Mouse (Mus musculus) lung, postnatal 0 days (tissue): ENCODE results near the gene Mthfd1l. TPM values are rescaled to one million over a fixed set of nuclear protein-coding genes. Genes with fewer than 3 reads are reported as not detected.
A peak's percentile ranks its signal among the peaks of the same experiment; 100 is the strongest.

ENCODE experiments used
- ATAC-seq: fragments of 200-750 bp; cut with Nextera tagmentation; 2 replicates; pipeline ENCODE4 v1.8.0; 2017; ENCODE audit warnings: moderate library complexity
- DNase-seq: peaks from one replicate; pipeline ENCODE4 v3.0.0-alpha.2; 2016; ENCODE audit warnings: low spot score
- H3K27ac ChIP-seq: fragments of 300-500 bp; sonication (generic); 2 replicates; pipeline ENCODE4 v1.5.1; 2014; ENCODE audit warnings: antibody characterized with exemption, mild to moderate bottlenecking, low read length, mixed read lengths
- H3K27me3 ChIP-seq: fragments of 300-500 bp; sonication (generic); replicated peaks from 2 replicates; pipeline ENCODE4 v1.6.1; 2014; ENCODE audit warnings: low read length, mixed read lengths; ENCODE audit not compliant: insufficient read depth
- H3K36me3 ChIP-seq: fragments of 300-500 bp; sonication (generic); 2 replicates; pipeline ENCODE4 v1.6.1; 2014; ENCODE audit warnings: low read length, mixed read lengths; ENCODE audit not compliant: insufficient read depth
- H3K4me1 ChIP-seq: fragments of 300-500 bp; sonication (generic); 2 replicates; pipeline ENCODE4 v1.6.1; 2014; ENCODE audit warnings: antibody characterized with exemption, low read depth, low read length, mixed read lengths; ENCODE audit not compliant: insufficient read depth
- H3K4me2 ChIP-seq: fragments of 300-500 bp; sonication (generic); replicated peaks from 2 replicates; pipeline ENCODE4 v1.6.1; 2014; ENCODE audit warnings: low read depth, mild to moderate bottlenecking, low read length, moderate library complexity, mixed read lengths
- H3K4me3 ChIP-seq: fragments of 300-500 bp; sonication (generic); 2 replicates; pipeline ENCODE4 v1.5.1; 2014; ENCODE audit warnings: low read depth, low read length
- H3K9ac ChIP-seq: fragments of 300-500 bp; sonication (generic); replicated peaks from 2 replicates; pipeline ENCODE4 v1.6.1; 2014; ENCODE audit warnings: low read depth, mild to moderate bottlenecking
- H3K9me3 ChIP-seq: fragments of 300-500 bp; sonication (generic); 2 replicates; pipeline ENCODE4 v1.6.1; 2016; ENCODE audit warnings: low read length, mixed read lengths
- CTCF ChIP-seq: IDR thresholded peaks from 2 replicates; pipeline ENCODE4 v1.5.1; 2016; ENCODE audit warnings: antibody characterized with exemption, mild to moderate bottlenecking
- EP300 ChIP-seq: IDR thresholded peaks from 2 replicates; pipeline ENCODE4 v1.6.1; 2016; ENCODE audit warnings: antibody characterized with exemption, mild to moderate bottlenecking, control low read depth
- WGBS: fragments of 180-500 bp; shearing (Covaris S2); extraction: QIAGEN DNeasy Blood & Tissue Kit; methylation state at CpG from one replicate; pipeline ENCODE4 v1.1.7; 2014; 5-methylcytosine and 5-hydroxymethylcytosine counted together
- polyA plus RNA-seq: library from polyadenylated mRNA; unstranded; fragments of >200 nt; fragmentation: Nextera tagmentation; extraction: Ambion mirVana; gene quantifications from 2 replicates; pipeline ENCODE4 v1.2.1, GENCODE M21; 2015

Mthfd1l gene
- polyA plus RNA-seq, 1 experiment from 2014 or later = 3.7 TPM

- peak overlapping the region; percentile 55 for H3K27ac ChIP-seq
- H3K4me1 ChIP-seq = peaks cover 35% of the 10 kb centered on the region
- no peak overlapping the region for H3K9ac ChIP-seq
Measured at GRCm38 (mm10) chr10:4108462-4108861, 135.5 kb downstream of the Mthfd1l start.

DNA sequence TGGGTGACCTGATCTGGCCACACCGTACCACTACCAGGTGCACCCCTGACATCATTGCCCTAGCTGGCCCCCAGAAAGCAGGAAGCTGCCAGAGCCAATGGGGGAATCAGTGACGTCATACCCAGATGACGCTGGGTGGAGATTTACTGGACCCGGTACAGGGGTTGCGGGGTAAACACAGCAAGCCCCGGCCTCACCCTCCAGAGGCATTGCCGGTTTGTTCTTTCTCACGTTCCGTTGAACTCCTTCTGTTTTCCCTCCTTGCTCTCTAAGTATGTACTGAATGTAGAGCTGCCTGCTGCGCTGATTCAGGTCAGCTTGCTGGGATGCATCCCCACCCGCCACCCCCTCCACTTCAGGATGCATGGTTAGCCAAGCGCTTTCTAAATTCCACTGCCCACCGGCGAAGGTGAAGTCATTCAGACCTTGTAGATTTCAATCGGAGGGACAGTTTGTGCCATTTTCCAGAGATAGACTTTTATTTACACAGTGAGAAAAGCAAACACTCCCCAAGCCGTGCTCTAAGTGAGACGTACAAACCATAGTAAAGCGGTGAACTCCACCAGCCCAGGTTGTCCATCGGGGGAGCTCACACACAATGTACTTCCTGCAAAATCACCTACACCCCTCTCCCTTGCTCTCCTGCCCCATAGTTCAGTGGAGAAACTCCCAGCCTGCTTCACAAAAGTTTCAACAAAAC, 138.3 kb downstream of the Mthfd1l start:
- Histone ChIP-seq H3K4me1 (peaks cover 29% of the 10 kb centered on the region), H3K36me3 (no peaks in the 10 kb centered on the region), H3K4me3 (no peak overlapping the region), H3K27ac (peak overlapping the region; percentile 79), H3K4me2 (peak overlapping the region; percentile 14; the same call in 1 of the 2 replicates), H3K27me3 (no peaks in the 10 kb centered on the region), H3K9ac (0 out of 2 replicates have a peak overlapping the region, but pooled peaks have one; percentile 3), H3K9me3 (no peaks in the 10 kb centered on the region)
- ATAC-seq (peak; percentile 62), DNase-seq (peak; percentile 70)
- peak; percentile 95 for TF ChIP-seq EP300
- TF ChIP-seq CTCF = peak; percentile 28
- 31% methylated on average over 19 of the region's 19 CpGs for WGBS

More at GRCm38 (mm10) chr10:4108462-4108861, 135.5 kb downstream of the Mthfd1l start:
- no peaks in the 10 kb centered on the region for H3K27me3 ChIP-seq
- 79% methylated on average over 9 of the region's 9 CpGs for WGBS
- DNase-seq (no peak), ATAC-seq (no peak)
- H3K4me3 ChIP-seq = no peak overlapping the region
- H3K36me3 ChIP-seq = no peaks in the 10 kb centered on the region
- H3K4me2 ChIP-seq = no peak overlapping the region
- no peaks in the 10 kb centered on the region for H3K9me3 ChIP-seq
- TF ChIP-seq EP300 = no peak
- no peak for TF ChIP-seq CTCF

- no peak overlapping the region for H3K4me3 ChIP-seq
- no peak for TF ChIP-seq CTCF
- TF ChIP-seq EP300 = no peak
- no peaks in the 10 kb centered on the region for H3K9me3 ChIP-seq
- DNase-seq (peak; percentile 55), ATAC-seq (peak; percentile 28)
- H3K27me3 ChIP-seq = no peaks in the 10 kb centered on the region
- peaks cover 23% of the 10 kb centered on the region for H3K4me1 ChIP-seq
- 0 out of 2 replicates have a peak overlapping the region, but pooled peaks have one; percentile 3 for H3K9ac ChIP-seq
- WGBS = 47% methylated on average over 8 of the region's 8 CpGs
- no peaks in the 10 kb centered on the region for H3K36me3 ChIP-seq
- peak overlapping the region; percentile 79 for H3K27ac ChIP-seq
- no peak overlapping the region for H3K4me2 ChIP-seq
Measured at GRCm38 (mm10) chr10:4111795-4112139, 138.8 kb downstream of the Mthfd1l start.

- Histone ChIP-seq H3K9me3 (no peaks in the 10 kb centered on the region), H3K27ac (peak overlapping the region; percentile 79), H3K4me3 (no peak overlapping the region), H3K36me3 (no peaks in the 10 kb centered on the region), H3K4me1 (peaks cover 19% of the 10 kb centered on the region; the same call in 1 of the 2 replicates), H3K27me3 (no peaks in the 10 kb centered on the region), H3K4me2 (no peak overlapping the region), H3K9ac (no peak overlapping the region)
- ATAC-seq = no peak
- no peak for TF ChIP-seq CTCF
- TF ChIP-seq EP300 = peak; percentile 75; the same call in 1 of the 2 replicates
- 32% methylated on average over 17 of the region's 17 CpGs for WGBS
- DNase-seq = peak; percentile 66
Measured at GRCm38 (mm10) chr10:4112611-4113327, 139.9 kb downstream of the Mthfd1l start.

DNA sequence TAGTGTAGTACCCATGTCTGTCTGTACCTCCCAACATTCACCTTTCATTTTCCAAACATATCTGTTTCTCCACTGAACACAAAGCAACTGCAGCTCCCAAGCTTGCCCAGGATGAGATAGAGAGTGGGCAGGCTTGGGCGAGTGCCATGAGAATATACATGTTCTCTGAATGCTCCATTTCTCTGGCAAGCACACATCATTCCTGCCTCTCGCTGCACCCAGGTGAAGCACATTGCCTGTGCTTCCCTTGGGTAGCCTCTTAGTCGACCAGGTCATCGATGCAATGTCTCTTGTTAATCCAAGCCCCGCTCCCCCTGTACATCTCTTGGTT, 140.4 kb downstream of the Mthfd1l start:
- DNase-seq (no peak), ATAC-seq (no peak)
- Histone ChIP-seq H3K9me3 (no peaks in the 10 kb centered on the region), H3K27me3 (no peaks in the 10 kb centered on the region), H3K36me3 (no peaks in the 10 kb centered on the region), H3K4me3 (no peak overlapping the region), H3K9ac (no peak overlapping the region), H3K4me2 (no peak overlapping the region), H3K27ac (peak overlapping the region; percentile 57; the same call in 1 of the 2 replicates), H3K4me1 (peaks cover 19% of the 10 kb centered on the region; the same call in 1 of the 2 replicates)
- no peak for TF ChIP-seq EP300
- no peak for TF ChIP-seq CTCF
- whole genome bisulfite sequencing = 81% methylated on average over 5 of the region's 5 CpGs

DNA sequence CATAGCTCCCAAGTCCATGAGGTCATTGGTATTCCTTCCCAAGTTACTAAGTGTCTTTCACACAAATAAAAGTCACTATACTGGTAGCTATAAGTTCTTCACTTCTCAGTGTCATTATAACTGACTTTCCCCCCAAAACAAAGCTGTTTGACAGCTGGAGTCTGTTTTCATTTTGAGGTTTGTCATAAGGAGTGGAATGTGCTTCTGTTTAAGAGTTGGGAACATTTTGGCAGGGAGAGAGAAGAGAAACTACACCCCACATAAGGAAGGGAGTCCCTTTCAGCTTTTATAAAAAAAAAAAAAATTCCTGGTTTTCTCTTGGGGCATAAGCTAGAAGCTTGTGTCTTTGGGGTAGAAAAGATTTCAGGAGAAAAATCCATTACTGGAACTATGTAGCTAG, 143.7 kb downstream of the Mthfd1l start:
- DNase-seq = peak; percentile 71
- Histone ChIP-seq H3K4me3 (no peak overlapping the region), H3K9me3 (no peaks in the 10 kb centered on the region), H3K36me3 (no peaks in the 10 kb centered on the region), H3K4me1 (peaks cover 18% of the 10 kb centered on the region), H3K27ac (peak overlapping the region; percentile 63), H3K27me3 (no peaks in the 10 kb centered on the region), H3K4me2 (no peak overlapping the region), H3K9ac (no peak overlapping the region)
- ATAC-seq = peak; percentile 16; the same call in 1 of the 2 replicates
- TF ChIP-seq EP300 (no peak), CTCF (no peak)
